Mouse (Mus musculus) kidney, postnatal 14 days (tissue): ENCODE results near the gene Ern1.
A peak's percentile ranks its signal among the peaks of the same experiment; 100 is the strongest.
"Not testable (repeated sequence)": the region's sequence is repeated elsewhere in the genome, so short reads cannot be mapped to it uniquely, and the experiment has no call there.

Experiments used
- DNase-seq: peaks from one replicate; pipeline ENCODE4 v3.0.0; 2022; ENCODE audit warnings: mixed read lengths

The Ern1 gene

DNA sequence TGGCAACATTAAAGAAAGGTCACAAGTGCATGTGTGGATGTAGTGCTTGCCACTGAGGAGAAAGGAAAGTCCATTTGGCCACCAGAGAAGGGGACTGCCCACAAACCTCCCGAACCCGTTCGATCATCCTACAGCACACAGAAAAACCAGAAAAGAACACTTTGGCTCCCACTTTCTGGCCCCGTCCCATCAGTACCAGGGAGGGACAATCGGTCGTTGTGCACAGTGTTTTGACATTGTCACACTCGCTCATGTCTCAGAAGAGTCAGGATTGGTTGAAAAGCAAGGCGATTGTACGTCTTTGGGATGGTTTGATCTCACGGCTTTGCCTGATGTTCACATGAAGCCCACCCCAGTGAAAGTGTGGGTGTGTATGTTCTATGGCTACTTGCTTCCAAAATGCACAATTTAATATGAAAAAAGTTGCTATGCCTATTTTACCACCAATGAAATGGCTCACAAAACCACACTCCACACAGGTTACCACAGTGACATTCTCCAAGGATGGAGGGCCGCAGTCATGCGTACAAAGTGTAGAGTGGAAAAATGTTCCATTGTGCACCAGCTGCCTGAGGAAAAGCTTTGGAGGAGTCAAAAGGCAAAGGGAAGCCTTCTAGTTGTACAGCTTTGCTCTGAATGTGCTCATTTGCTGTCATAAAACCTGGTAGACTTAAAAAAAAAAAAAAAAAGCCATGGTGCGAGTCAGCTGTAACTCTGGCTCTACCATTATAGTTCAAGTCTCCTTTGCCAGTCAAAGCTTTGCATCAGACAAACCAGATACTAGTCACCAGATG lies 15.2 kb upstream of the Ern1 start:
- no peak for DNase-seq

DNA sequence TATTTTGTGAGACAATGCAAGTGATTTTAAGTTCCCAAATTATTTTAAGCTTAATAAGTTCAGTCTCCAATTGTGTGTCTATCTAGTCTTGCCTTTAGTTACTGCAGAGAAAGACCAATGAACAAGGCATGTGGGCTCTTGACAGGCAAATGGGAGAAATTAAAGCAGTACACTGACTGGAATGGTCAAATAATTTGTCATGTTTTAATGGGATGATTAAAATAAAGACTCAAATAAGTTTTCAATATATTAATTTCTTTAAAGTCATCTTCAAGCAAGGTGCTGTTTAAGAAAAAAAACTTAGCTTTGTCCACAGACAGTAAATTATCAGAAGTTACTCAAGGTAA lies 14.5 kb upstream of the Ern1 start:
- DNase-seq: no peak

DNA sequence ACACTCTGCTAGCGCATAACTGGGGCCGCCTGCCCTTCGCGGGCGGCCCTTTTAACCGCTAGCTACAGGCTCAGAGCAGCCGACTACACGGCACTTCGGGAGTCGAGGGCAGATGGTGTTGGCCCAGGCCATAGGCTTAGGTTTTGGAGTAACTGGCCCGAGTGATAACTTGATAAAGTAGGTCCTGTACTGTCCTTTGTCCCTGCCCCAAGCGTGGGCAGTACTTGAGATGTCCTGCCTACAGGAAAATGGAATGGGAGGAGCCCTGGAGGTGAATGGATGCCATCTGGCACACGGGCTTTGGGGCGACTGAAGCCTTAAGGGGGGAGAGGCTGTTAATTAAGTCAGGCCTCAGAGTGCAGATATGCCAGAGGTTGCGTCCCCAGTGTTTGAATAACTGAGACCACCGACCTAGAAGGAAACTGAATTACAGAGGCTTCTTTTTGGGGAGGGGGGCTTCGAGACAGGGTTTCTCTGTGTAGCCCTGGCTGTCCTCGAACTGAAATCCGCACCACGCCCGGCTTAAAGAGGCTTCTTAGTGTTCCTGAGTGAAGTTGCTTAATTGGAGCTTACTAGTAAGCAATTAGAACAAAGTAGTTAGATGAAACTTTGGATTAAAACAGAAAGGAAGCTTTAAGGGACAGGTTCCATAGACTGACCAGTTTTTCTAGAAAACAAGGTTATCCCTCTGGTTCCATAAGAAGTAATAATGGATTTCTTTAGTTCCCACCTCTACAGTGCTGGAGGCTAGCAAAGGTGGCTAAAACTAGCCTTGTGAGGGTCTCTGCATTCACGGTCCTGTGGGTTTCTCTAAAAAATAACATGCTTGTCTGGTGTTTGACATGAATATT lies 13.9 kb upstream of the Ern1 start:
- DNase-seq: peak; percentile 81

DNA sequence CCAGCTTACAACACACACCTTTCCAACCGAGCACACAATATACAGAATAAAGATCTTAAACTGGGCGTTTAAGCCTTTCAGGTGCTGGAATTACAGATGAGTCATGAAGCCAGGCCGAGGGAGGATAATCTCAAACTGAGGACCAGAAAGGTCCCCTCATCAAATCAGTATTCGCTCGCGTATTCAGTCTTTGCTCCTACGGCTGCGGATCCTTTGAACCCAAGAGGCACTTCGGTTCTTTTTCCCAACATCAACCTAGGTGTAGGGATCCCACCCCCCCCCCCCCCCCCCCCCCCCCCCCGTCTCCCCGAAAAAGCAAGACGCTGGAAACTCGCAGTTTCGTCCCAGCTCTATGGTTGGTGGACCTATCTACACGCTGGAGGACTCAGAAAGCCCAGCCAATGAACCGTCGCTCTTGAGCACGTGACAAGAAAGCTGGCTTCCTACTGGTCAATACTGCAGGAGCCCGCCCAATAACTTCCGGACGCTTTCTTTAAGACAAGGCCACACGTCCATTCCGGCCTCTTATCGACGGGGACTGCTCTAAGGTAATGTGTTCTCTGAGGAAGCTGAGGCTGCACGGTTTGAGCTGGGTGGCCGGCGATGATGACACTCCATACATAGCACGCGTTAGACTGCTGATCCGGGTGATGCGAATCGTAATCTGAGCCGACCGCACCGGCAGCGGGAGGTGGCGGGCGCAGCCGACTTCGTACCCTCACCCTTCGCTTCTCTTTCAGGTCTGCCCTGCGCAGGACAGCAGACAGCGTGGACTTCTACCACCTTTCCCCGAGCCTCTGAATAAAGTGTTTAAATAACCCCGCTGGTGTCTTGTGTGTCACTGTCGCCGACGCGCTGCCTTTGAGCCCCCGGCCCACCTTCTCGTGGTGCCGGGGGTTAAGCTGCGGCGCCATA lies 13.0 kb upstream of the Ern1 start:
- peak; percentile 97 for DNase-seq

DNA sequence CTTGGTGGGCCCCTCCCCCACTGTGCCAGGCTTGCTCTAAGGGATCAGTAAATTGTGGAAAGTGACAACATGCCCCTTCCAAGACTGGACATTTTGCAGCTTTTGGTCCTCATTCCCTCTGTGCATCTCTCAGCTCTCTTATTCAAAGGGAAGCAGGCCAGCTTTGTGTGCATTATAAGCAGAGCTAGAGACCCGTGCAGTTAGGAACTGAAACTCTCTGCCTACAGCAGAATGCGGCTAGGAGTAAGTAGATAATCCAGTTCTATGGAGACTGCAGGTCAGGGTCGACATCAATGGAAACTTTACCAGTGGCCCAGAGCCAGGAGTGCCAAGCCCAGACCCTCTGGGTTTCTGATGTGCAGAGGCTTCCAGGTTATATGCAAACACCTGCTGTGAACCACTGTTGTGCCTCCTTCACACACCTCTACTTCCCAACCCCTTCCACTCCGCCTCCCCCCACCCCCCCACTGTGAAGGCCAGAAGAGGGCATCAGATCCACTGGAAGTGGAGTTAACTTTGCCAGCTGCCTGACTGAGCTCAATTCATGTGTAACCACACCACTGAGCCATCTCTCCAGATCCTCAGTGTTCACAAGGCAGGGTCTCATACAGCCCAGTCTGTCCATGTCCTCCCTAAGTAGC lies 11.2 kb upstream of the Ern1 start:
- no peak for DNase-seq

DNA sequence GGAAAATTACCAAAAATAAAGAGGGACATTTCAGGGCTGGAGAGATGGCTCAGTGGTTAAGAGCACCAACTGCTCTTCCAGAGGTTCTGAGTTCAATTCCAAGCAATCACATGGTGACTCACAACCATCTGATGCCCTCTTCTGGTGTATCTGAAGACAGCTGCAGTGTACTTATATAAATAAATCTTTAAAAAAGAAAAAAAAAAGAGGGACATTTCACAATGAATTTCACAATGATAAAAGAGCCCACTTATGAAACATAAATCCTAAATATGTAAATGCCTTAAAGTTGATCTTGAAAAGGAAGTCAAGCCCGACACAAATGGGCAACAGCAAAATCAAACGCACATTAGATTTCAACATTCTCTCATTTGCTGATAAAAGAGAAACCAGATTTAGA lies 10.3 kb upstream of the Ern1 start:
- DNase-seq: no peak

DNA sequence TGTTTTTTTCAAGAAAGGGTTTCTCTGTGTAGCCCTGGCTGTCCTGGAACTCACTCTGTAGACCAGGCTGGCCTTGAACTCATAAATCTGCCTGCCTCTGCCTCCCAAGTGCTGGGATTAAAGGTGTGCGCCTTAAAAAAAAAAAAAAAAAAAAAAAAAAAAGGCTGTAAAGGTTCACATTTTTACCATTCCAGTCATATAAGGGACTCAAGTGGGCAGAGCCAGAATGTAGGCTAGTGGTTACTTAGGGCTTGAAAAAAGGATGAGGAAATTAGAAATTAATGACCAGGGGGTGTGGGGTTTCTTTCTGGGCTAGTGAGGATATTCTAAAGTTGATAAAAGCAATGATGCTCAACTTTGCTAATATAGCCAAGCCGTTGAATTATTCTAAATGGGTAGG lies 9.4 kb upstream of the Ern1 start:
- not testable (repeated sequence) for DNase-seq

DNA sequence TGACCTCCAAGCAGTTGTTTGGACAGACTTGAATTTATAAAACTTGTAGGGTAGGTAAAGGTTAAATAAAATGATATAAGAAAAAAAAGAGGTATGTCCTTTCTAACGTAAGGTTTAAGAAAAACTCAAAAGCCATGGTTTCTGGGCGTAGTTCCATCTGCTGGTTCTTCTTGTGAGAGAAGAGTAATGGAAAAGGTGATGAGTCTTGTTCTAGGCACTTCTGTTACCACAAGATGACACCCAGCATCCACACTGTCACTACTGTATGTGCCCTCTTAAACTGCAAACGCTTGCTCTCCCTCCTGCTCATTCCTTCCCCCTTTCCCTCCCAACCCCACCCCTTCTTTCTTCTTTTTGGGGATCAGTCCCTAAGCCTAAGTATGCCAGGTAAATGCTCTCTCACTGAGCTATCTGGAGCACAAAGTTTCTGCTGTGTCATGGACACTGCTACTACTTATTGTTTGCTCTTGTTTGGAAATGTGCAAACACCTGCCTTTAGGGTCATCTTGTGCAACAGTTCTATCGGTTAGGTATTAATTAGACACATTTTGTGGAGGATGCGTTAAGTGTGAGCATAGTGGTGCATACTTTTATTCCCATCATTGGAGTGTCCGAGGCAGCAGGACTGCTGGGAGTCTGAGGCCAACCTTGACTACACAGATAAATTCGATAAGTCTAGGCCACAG lies 5.5 kb upstream of the Ern1 start:
- DNase-seq: no peak

DNA sequence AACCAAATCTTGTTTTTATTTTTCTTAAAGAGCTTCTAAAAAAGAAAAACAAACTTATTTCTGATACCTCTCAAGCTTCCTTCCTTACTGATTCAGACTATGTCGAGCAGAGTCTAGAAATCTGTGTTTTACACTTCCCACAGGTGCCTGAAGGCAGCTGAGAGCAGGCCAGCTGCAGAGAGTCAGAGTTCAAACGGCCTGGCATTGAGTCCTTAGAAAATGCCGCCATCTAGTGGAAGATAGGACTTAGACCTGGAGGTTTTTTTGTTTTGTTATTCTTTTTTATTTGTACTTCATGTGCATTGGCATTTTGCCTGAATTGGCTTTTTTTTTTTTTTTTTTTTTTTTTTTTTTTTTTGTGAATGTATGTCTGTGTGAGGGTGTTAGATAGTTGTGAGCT lies 3.7 kb upstream of the Ern1 start:
- peak; percentile 81 for DNase-seq

DNA sequence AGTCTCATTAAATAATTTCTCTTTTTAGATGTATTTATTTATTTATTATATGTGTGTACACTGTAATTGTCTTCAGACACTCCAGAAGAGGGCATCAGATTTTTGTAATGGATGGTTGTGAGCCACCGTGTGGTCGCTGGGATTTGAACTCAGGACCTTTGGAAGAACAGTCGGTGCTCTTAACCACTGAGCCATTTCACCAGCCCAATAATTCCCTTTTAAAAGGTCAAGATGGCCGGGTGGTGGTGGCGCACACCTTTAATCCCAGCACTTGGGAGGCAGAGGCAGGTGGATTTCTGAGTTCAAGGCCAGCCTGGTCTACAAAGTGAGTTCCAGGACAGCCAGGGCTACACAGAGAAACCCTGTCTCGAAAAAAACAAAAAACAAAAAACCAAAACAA lies 2.9 kb upstream of the Ern1 start:
- not testable (repeated sequence) for DNase-seq

DNA sequence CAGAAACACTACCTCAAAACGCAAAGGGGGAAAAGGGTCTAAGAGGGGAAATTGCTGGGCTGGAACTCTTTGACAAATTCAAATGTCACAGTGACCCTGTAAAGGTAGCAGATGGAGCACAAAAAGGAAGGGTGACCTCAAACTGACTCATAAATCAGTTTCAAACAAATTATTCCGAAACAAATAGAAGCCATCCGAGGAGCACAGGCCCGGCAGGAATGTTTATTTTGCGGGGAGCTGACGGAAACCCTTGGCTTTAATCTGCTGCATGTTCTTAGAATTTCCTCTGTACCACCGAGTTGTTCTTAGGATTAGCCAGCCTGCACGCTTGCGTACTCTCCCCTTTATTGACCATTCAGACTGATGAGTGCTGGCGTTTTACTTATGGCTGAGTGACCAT lies 2.4 kb upstream of the Ern1 start:
- no peak for DNase-seq

DNA sequence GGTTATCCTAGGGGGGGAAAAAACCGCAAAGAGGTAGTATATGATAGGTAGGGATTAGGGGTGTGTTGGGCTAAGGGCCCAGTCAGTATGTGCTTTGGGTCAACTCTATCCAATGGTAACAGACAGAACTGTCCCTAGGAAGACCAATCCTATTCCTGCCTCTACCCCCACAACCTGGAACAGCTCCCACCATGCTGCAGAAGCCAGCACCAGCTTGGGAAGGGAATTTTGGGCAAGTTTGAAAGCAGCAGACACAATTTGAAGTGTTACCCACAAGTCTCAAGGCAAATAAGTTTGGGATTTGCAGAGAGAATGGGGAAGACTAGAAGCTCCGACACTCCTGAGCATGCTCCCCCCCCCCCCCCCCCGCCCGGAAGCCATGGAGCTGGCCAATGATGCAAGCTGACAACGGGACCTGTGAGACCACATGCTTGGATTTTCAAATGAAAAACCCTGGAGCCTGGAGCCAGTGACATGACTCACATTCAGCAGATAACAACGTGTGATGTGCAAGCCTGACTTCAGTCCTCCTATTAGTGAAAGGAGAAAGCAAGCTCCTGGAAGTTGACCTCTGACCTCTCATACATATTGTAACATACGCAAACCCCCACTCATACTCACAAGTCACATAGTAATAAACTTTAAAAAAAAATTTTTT lies 1.5 kb upstream of the Ern1 start:
- no peak for DNase-seq

DNA sequence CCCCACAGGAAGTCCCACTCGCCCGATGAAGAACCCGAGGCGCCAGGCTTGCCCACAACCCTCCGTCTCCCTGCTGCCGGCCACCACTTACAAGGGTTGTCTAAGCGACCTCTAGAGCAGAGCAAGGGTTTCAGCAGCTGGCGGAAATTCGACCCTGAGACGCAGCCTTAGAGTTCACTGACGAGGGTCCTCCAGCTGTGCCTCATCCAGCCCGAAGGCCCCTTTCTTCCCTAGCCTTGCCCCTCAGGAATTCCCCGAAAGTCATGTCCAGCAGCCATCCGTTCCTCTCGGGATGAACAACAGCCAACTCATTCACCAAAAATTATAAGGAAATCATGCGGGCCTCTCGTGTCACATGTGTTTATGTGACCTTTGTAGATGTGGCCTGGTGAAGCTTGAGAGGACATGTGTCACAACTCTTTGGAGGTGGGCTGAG lies 492 bp upstream of the Ern1 start:
- no peak for DNase-seq

DNA sequence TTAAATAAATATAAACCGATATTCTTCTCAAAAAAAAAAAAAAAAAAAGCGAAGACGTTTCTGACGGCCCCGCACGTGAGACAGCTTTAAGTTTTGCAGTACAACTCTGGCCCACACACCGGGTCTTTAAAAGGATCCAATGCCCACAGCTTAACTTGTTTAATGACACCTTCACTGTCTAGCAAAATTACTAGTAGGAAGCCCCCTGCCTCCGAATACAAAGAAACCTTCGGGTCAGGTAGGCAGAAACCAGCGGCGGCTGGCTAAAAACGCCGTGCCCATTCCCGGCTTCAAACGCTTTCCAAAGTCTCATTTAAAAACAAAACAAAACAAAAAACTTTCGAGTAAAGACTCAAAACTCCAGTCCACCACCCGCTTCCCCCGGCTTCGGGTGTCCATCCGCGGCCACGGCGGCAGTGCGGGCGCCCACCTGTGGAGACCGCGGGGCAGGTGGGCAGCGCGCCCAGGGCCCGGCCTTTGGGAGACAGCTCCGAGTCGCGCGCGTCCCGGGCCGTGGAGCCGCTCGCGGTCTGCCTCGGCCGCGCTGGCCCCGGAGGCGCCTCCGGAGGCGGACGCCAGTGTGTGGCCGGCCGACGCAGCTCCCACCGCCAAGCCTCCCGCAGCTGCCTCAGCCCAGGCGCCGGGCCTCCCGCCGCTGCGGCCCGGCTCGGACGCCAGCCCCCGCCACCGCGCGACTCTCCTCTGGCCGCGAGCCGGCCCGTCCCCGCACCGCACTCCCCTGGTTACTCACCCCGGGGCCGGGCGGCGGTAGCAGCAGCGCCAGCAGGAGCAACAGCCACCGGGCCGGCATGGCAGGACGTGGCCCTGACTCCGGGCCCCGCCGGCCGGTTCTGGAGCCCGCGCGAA lies 553 bp downstream of the Ern1 start:
- DNase-seq: peak; percentile 76

DNA sequence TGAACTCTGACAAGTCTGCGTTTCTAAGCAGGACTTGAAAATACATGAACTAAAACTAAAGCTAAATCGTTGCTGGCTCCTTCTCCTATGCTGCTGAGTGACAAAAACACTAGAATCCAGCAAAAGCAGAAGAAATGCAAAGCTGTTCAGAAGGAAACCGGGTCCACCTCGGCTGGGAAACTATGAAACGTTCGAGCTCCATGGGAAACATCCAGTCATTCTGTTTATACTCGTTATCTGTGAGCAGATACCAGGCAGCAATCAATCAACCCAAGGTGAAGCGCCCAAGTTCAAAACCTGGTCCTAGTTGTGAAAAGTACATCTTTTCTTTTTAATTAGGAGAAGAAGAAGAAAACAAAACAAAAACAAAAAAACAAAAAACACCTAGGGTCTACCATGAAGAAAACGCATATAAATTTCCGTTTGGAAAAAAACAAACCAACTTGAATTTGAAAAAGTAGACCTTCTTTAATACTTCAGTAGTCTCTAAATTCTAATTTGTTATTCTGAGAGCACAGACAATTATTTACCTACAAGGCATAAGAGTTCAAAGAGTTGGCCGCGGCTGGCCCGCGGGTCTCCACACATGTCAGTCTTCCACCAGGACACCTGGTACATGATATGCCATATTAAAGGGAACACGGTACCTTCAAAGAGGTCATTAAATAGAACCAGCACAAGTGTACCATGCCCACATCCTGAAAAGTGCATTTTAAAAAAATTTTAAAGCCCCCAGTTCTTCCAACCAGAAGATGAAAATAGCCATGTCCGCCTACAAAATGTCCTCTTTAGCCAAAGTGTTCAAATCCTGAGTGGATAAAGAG lies 1.4 kb downstream of the Ern1 start:
- no peak for DNase-seq

DNA sequence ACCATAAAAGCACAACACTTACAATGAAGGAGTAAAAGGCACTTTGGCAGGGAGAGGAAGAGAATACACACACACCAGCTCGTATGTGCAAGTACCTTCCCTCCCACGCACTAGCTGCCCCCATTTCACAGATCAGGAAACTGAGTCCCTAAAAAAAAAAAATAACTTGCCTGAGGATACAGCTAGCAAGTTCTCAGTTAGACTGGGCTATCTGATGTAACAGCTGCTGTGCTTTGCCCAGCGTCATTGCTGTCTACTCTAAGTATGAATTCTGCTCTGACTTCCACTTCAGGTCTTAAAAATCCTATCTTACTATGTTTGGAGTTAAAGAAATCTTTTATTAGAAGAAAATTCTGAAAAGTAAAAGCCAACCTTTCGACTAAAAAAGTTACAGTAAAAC lies 2.0 kb downstream of the Ern1 start:
- DNase-seq: no peak

DNA sequence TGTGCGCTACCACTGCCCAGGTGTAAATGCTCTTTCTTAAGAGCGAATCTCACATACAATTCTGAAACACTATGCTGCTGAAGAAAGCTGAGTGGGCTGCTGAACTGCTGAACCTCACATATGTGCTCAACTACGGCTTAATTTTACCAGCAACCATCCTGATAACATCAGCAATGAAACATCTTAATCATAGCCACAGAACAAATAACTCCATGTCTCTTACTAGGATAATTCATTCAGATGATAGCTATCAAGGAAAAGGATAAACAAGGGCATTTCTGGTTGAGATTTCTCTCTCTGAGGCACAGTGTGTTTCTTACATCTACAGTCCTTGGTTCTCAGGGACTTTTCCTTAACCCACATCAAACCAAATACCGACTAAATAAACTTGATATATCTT lies 2.8 kb downstream of the Ern1 start:
- DNase-seq: no peak

DNA sequence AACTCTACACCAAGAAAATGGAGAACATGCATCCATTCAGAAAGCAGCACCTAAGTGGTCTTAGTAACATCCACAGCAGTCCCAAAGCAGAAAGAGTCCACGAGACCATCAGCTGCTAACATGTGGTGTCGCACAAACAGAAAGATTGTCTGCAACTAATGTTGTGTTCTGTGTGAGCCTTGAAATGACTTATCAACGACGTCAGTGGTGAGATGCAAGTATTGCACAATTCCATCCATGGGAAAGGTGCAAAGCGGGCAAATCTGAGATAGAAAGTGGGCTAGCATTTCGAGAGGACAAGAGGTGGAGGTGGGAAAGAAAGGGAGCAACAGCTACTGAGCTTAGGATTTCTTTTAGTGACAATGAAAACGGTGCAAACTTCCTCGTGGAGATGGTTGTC lies 4.8 kb downstream of the Ern1 start:
- no peak for DNase-seq

DNA sequence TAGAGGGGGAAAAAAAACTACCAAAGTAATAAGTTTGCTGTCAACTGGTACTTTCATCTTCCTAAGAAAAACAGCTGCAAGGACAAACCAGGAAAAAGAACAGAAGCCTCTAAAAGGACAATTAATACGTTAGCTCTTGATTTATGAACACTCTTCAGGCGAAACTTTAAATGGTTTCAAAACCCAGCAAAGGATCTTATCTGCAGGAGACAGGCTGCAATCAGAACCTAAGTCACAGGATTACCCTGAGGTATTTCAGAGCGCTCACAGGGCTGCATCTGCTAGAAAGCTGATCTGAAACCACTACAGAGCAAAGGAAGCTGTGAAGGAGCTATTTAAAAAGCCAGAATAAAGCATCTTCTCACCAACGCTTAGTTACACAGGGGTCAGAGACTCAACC lies 6.0 kb downstream of the Ern1 start:
- no peak for DNase-seq

DNA sequence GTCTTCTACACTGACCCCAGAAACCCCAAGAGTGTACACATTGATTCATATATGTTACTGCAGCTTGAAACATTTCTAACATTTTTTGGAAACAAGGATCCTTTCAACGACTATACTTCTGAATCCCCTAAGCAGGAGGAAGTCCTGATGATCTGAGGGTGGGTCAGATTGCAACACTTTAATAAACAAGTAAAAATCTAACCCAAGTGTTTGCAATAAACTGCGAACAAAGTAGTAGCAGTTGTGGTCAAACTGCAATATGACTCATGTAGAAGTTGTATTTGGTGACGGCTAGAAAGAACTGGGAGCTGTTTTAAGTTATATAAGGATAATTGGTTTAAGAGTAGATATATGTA lies 7.1 kb downstream of the Ern1 start:
- no peak for DNase-seq
